Mouse (Mus musculus) layer of hippocampus, adult 18-20 months (tissue): ENCODE results near the gene Btbd19. TPM values are rescaled to one million over a fixed set of nuclear protein-coding genes. Genes with fewer than 3 reads are reported as not detected.

Experiments
- DNase-seq, 2 experiments: peaks; one replicate each; pipeline ENCODE4 v3.0.0; 2022; ENCODE audit warnings: low spot score in 2 of 2
- total RNA-seq, 2 experiments: library from RNA; stranded (reverse); gene quantifications; 2 replicates each; pipeline ENCODE4 v1.2.3; 2021

Gene Btbd19
- total RNA-seq, 2 experiments from 2014 or later = 13.9 to 16.9 TPM

DNA sequence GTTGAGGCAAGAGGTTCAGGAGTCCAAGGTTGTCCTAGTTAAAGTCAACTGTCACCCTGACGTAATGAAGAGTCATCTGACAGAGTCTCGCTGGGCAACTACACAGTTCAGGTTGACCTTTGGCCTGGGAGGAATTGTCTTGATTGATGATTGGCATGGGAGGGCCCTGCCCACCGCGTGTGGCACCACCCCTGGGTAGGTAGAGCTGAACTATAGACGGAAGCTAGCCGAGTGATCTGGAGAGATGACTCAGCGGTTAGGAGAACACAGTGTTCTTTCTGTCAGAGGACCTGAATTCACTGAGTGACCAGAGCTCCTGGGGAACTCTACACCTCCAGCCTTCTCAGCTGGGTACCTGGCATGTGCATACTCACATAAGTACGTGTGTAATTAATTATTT is 10.5 kb upstream of the Btbd19 start:
- DNase-seq = no peak

DNA sequence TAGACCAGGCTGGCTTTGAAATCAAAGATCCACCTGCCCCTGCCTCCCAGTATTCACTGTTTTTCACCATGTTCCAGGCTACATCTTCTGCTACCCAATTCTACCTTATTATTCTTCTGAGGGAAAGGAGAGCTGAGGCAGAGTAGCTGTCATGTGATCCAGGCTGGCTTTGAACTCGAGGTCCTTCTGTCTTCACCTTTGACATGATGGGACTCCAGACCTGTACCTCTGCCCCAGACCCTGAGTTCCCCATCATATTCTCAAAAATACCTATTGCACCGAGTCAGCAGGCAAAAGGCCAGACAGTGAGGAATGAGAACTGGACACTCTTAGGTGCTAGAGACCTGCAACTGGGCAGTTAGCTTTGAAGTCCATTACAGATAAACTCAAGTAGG is 9.1 kb upstream of the Btbd19 start:
- DNase-seq = no peak

DNA sequence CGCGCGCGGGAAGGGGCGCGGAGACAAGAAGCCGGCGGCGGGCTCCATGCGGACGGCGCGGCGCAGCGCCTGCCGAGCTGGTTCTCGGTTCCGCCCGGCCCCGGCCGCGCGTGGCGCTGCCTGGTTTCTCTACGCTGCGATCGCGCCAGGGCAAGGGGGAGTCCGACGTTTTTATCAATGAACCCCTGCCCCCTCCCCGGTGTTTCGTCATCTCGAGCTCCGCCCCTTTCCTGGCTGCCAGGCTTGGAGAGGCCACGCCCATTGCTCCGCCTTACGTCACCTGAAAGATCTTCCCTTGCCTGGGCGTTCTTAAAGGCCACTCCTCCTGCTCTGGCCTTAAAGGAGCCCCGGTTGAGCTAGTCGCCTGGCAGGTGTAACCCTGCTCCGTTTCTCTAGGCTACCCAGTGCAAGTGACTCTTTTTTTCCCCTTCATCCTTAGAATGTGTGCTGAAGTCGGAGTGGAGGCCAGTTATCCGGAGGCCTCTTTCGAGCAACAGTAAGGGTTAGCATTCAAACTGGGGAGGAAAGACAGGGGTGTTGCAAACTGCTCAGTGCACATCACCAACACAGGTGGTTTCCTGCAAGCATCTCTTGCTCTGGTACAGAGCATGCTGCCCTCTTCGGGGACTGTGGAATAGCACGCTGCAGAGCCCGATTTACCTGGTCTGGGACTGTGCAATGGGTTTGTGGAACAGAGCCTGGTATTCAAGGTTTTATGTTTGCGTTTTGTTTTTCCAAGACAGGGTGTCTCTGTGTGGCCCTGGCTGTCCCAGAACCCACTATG is 8.5 kb upstream of the Btbd19 start, which contains the start of gene Plk3:
Gene Plk3 (minus strand): TSS at position 147 of the 784 bp plus-strand sequence.
- DNase-seq = peak; percentile 95 to 99

DNA sequence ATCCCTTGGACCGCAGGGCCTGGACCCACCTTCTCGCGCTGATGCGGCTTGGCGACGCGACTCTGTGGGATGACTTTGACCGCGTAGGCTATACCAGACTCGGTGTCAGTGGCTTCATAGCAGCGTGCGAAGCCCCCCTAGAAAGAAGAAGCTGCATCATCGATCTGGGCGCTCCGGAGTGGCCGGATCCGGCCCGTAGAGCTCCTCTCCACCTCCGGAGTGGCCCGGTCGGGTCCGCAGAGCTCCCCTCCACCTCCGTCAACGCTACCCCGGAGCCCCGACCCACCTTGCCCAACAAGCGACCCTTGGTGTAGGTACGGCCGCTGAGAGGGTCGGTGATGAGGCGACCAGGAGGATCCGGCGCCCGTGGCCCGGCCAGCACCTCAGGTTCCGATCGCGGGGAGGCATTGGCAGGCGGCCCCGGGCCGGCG is 7.9 kb upstream of the Btbd19 start:
- no peak for DNase-seq

DNA sequence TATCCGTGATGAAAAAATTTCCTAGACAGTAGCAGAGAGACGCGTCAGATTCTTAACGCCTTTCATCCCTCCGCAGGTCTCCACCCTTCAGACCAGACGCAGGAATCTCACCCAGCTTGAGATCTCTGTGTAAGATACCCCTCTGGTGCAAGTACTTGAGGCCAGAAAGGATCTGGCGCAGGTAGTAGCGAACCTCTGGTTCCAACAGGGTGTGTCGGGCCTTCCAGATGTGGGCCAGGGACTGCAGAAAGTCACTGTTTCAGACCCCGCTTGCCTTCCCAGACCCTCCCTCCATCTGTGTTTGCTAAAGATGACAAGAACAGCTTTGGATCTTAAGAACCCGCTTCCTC is 7.2 kb upstream of the Btbd19 start:
- no peak for DNase-seq

DNA sequence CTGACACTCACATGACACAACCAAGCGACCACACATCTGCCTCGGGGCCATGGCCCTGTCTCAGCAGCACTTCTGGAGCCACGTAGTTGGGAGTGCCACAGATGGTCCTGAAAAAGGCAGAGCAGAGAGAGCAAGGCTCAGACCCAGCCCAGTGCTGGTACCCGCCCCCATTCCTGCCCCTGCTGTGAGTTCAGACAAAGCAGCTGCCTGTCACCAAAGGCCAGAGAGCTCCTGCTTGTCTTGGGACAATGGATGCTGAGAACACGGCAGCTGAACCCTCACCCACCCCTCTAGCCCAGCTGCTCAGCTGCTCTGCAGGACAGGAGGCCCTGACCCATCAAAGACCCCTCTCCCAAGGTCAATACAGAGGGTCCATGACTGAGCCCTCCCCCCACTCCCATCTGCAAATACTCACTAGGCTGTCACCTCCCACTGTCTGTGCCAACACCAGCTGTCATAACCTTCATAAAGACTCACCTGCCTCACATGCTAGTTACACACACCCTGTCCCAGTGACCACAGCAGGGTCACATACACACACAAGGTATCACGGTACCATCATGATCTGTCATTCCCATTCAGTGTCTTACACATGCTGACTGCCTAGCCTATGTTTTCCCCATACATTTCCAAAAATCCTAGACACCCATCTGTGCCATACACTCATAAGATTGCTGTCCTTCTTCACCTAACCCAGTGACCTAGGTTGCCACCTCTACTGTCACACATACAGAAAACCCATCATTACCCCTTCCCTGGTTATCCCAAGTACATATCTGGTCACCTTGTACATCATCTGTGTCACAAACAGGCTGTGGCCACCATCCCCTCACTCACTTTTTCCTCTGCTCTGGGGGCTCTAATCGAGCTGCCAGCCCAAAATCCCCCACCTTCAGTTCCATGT is 6.6 kb upstream of the Btbd19 start:
- DNase-seq = no peak

DNA sequence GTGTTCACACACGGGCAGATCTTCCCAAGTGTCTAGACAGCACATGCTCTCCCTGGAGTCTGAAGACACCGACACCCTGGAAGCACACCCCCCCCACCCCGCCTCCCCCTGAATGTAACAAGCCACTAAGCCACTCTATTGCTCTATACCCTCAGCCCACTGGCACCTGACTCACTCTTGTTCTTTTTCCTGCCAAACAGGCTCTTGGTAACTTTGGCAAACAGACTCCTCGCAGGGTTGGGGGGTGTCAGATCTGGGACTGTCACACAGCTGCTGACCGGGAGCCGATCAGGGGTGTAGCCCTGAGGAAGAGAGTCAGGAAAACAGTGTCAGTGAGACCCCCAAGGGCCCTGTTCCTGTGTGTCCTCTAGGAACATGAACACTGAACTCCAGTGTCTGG is 5.7 kb upstream of the Btbd19 start:
- DNase-seq = no peak

DNA sequence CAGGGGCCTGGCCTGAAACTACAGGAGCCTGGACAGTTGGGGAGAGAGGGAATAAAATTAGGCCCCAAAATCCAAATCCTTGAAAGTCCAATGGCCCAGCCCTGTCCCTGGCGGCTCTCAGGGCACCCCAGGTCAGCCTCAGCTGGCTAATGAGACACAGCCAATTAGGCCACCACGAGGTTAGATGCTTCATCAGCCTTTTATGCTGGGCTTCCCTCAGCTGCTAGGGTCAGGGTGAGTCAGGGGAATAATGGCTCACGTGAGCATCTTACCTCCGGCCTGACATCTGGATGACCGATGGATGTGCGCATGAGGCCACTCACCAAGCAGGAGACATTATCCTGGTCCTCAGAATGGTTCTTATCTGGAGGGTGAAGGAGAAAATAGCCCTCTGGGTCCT is 5.3 kb upstream of the Btbd19 start:
- no peak for DNase-seq

DNA sequence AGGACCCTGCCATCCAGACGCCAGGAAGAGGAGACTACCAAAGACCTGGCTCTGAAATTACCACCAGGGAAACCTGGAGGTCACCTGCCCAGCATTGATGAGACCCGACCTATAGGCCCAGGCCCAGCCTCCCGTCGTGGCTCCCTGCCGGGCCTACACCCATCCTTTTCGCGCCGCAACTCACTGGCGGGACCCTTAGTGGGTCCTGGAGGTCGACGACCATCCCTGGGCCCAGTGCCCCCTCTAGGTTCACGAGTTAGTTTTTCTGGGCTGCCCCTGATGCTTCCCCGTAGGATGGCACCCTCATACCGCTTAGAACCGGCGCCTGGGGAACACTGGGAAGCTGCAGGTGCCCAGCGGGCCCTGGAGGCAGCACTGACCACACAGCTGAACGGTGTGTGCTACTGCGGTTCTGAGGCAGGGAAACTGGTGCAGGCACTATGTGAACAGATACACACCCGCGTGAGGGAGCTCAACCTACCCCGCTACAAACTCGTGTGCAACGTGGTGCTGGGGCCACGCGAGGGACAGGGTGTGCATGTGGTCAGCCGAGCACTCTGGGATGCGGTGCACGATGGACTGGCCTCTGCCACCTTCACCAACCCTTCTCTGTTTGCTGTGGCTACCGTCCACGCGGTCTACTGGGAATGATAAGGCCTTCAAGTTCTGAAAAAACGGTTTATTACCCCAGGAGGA is 2.6 kb upstream of the Btbd19 start:
- no peak for DNase-seq

DNA sequence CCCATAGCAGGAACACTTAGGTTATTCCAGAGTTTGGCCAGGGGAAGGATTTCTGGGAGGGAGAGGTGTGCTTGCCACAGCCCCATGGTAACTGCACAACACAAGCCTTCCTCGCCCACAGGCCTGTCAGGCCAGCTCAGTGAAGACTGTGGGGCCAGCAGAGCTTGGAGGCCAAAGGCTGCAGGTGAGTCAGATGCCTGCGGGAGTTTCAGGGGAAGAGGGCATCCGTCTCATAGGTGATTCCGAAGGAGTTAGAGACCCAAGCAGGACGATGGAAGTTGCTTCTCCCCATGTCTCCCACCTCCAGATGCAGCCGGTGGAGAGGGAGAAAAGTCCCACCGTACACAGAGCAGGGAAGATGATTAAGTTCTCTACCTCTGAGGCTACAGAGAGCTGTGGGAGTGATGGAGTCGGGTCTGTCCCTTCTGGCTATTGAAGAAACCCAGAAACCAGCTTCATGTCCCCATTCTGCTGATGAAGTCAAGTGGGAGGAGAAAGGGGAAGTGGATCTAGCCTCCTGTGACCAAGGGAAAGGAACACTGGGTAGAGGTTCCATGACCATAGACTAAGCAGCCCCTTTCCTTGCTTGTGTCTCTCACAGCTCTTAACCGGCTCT is 1.3 kb upstream of the Btbd19 start, which contains the start of gene Tctex1d4:
Gene Tctex1d4 (plus strand): TSS at position 120 of the 616 bp plus-strand sequence.
- DNase-seq = no peak

DNA sequence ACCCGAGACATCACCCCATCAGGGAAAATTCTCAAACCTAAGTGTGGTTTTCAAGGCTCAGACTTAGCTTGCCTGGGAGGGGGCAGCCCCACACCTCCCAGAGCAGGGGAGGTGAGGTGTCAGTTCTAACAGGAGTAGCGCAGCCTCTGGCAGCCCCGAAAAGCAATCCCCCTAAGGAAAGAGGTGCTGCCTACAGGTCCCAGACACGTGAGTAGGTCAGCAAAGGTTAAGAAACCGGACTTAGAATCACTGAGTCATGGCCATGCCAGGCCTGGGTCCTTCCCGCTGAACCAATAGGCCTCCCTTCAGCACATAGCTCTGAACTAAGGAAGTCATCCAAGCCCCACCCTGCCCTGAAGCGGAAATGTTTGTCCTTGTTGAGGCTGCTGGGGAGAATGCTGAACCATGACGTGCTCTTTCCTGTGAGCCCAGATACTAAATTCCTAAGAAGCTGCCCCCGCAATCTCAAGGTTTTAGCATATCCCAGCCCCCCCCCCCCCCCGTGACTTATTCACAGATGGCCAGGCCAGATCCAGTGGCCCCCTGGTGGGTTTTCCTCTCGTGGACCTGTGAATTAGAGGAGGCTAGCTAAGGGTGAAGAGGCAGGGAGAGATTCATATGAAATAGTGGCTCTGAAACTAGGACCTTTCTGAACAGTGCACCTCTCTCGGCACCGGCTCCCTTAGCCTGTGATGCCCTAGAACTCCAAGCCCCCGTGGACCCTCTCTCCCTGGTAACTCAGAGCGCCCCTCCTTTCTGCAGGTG is 567 bp upstream of the Btbd19 start:
- DNase-seq = no peak

DNA sequence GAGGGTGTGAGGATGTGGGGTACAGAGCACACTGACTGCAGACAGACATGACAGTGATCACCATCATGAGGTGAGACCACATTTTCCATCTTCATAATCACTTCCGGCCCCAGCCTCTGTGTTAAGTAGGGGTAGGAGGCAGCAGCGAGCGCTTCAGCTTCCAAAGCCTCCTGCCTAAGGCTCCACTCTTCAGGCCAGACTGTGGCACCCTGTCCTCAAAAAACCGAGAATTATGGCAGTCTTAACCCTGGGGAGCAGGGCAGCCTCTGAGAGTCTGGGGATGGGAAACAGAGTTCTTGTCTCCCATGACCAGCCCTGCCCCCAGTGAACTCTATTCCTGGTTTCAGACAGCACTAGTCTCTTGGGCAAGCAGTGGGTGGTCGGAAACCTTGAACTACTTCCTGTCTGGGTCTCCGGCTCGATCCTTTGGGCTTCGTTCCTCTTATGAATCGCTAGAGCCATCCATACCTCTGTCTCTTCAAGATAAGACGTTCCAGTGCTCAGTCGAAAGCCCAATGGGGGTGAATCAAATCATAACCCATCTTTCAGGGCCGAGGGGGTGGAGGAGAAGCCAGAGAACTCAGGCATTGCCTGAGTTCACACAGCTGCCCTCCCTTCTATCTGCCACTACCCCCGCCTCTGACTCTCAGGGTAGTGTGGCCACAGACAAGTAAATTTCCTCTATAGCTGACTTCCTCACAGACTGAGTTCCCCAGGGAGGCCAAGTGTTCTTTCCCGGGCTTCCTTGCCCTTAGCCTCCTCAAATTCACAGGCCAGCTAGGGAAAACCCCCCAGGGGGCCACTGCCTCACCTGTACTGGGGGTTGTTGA is 792 bp downstream of the Btbd19 start:
- DNase-seq = no peak

DNA sequence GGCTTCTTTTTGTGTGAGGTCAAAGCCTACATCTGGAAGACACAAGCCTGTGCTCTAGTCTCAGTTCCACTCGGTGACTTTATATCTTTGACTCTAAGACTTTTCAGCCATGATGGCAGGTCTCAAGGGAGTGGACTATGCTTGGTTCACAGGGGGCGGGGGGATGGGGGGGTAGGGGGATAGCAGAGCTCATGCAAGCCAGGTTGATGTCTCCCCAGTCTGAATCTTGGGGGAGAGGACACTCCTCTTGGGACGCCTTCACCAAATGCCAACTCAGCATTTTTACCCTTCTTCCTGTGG is 1.4 kb downstream of the Btbd19 start:
- DNase-seq = no peak

DNA sequence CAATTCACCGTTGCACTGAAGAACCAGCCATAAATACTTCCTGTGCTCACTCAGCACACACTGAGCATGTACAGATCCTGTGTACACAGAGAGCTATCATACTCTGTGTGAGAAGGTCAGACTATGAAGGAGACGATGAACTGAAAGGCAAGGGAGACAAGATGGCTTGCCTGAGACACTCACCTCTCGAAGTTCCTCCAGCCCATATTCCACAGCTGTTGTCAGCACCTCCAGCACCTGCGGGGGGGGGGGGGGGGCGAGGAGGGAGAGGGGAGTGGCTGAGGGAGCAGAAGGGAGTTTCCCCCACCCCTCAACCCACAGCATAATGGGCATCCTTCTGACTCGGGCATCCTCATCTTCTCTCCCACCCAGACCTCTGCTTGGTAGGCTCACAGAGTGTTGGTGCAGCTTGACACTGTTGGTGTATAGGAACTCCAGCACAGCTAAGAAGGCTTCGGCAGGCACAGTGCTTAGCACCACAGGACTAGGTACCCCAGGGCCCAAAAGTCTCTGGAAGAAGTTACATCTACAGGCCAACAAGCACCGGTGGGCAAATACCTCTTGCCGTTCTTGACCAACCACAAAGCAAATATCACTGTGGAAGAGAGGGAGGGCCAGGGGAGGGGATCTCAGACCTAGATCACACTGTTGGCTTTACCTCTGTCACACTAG is 1.8 kb downstream of the Btbd19 start:
- no peak for DNase-seq

DNA sequence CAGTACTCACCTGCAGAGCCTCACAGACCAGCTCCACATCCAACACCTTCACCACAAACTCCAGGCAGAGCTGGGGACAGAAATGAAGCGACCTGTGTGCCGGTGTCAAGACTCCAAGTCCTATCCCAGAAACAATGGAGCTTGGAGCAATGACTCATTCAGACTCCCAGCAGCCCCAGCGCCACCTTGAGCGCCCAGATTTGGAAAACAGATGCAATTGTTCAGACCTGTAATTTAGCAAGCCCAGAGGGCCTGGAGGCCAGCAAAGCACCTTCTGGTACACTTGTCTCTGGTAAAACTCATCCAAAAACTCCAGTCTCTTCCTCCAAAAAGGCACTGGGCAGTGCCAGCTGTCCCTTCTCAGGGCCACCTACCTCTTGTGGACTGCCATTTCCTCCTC is 3.3 kb downstream of the Btbd19 start:
- no peak for DNase-seq

DNA sequence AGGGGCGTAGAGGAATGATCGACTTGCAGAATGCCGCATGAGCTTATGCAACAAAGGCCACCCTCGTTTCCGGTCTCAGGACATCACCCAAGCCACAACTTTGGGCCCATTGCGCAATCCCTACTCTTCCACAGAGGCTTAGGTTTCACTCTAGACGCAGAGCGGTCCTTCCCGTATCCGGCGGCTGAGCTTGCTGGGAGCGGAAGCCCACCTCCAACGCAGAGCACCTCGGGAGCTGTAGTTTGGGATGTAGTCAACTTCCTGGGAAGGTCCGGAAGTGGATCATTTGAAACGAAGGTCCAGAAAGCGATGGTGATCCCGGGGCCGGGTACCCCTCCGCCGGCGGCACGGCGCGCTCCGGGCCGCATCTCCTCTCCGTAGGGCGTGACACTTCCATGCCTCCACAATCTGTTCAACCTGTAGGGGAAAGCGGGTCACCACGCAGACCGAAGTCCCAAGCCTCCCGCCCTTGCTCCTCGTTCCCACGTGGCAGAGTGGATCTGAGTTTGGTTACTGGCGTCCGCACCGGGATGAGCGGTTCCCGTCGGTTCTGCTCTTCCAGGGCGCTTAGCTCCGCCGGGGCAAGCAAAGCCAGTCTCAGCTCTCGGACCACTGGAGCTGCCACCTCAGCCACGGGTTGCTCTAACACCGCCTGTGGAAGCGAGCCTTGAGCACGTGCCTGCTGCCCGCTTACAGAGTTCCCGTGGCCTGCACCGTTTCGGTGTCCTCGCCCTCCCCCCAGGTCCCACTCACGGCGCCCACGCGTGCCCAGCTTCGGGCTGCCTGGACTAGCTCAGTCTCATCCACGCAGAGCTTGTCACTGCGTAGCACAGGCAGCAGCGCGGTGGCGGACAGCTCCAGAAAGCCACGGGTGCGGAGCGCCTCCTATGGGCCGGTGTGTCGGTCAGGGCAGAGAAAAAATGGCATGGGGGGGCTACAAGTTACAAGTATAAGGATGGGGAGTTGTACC is 4.8 kb downstream of the Btbd19 start:
- peak; percentile 94 to 97 for DNase-seq

DNA sequence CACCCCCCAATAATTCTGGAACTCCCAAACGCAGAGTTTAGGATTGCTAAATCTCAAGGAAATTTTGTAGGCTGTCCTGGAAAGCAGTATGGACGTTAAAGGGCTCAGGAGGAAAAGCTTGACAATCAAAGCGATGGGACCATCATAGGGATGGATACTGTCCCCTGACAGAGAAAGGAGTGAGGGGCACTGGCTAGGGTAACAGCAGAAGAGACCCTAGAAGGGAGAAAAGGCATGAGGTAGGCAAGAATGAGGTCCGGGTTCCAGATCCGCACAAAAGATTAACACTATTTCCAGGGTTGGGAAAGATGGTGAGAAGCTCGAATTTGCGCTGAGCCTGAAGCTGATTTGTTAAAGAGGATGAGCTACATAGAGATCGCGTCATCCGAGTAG is 5.5 kb downstream of the Btbd19 start:
- no peak for DNase-seq

DNA sequence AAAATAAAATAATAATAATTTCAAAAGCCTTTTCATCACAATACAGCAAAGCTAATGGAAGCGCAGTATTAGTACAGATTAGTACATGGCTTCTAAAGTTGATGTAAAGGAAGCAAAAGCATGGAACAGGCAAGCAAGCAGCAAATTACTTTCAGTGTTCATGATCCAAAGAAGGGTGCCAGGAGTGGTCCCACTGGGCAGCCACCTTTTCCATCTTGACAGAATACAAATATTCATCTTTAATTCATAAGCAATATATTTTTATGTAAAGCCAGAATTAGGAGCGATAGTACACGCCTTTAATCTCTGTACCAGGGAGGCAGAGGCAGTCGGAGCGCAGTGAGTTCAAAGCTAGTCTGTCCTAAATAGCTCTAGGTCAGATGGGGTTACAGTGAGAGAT is 5.9 kb downstream of the Btbd19 start:
- no peak for DNase-seq
